Mouse (Mus musculus) ovary, adult 2 months (tissue): ENCODE measurements around the gene Trio. TPM values are rescaled to one million over a fixed set of nuclear protein-coding genes. Genes with fewer than 3 reads are reported as not detected.

Source experiments
- polyA plus RNA-seq: library from polyadenylated mRNA; depleted of rRNA; stranded (reverse); fragments of >200 nt; gene quantifications from 2 replicates; pipeline ENCODE4 v1.2.3, GENCODE M21; 2012; rRNA removed

Gene Trio
- 110 and 118 TPM in 2 replicates for polyA plus RNA-seq

DNA sequence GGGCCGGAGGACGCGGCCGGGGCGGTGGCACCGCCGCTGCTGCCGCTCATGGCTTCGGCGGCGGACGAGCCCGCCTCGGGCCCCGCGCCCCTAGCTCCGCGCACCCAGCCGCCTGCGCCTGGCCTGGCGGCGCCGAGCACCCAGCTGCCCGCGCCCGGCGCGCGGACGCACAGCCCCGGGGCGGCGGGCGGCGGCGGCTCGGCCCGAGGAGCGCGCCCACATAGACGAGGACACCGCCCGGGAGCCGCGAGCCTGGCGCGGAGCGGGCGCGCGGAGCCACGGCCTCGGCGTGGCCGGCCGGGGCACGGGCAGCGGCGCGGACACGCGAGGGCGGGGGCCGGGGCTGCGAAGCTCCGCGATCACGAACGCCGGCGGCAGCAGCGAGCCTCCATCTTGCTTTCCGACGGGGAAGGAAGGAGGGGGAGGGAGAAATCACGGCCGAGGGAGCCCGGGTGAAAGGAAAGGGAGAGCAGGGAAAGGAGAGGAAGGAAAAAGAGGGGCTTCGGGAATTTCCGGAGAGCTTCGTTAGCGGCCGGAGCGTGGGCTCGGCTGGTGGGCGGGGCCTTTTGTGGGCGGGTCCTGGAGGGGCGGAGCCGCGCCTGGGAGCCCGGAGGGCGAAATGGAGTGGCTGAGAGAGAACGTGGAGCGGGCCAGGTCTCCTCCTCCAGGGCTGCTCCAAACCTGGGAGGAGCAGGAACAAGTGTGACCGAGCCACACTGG, at the start of gene Trio:
Trio (minus strand) TSS at position 402 of the 720 bp plus-strand sequence.

DNA sequence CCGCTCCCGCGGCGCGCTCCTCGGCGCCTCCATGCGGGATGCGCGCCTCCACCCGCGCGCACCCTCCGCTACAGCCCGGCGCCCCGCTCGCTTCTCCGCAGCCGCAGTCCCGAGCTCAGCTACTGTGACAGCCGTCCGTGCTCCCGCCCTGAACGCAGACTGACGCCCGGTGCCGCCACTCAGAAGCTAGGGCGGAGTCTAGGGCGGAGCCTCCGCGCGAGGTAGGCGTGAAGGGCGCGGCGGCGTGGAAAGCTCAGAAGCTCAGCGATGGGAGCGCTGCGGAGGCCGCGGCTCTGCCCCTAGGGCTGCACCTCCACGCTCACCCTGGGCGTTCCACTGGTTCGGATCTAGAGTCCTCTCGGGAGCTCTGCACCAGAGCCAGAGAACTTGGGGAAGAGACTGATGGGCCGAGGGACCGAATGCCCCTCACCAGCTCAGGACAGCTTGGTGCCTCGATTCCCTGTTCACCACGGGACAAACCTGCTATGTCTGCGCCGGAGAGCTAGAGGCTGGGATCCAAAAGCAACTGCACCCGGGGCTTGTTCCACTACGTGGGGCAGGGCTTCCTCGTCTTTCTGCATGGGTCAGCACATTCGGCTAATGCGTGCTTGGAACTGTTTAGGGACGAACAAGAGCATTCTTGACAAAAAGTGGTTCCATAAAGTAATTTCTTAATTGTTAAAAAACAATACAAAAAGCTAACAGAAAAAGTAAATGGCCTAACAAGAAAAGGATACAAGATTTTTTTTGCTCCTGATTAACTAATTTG, 344.0 kb downstream of the Trio start, which contains the start of gene Otulinl:
Otulinl (minus strand) TSS at position 161 of the 769 bp plus-strand sequence.

Other genes with a start within 250 kb of the Trio start
- gene Dnah5, start 177.9 kb upstream of the Trio start, polyA plus RNA-seq, result 2.2 TPM in 2 replicates